Mouse (Mus musculus) urinary bladder, postnatal 14 days (tissue): ENCODE measurements around the gene Fam129a.

Experiments used
- DNase-seq: peaks from one replicate; pipeline ENCODE4 v3.0.0; 2021; ENCODE audit warnings: low spot score

The Fam129a gene

DNA sequence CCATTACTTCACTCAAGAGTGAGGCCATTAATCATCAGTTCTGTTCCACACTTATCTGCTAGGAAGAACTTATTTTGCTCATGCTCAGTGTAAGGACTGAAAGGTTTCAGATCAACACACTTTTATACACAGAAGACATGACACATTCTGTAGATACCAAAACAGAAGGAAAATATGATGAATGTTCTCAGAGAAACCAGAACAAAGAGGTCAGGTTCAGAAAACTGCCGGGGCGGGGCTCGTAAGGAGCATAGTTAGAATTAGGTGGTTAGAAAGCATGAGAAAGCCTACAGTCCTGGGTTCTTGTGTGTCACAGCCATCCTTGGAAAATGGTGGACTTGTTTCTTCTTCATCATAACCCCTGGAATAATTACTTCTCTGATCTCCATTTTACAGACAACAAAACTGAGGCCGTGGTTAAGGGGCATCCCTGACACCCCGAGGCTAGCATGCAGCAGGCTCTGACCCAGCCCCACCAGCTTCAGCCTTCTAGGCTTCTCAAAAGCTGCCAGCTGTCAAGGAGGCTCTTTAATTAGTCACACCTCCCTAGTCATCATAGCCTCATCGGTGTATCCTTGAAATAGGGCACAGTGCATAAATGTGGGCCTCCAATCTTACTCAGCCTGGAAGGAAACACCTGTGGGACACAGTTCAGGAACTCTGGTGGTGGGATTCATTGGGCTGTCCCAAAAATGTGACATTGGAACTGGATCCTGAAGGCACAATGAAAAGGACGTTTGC, 127.1 kb downstream of the Fam129a start:
- no peak for DNase-seq

DNA sequence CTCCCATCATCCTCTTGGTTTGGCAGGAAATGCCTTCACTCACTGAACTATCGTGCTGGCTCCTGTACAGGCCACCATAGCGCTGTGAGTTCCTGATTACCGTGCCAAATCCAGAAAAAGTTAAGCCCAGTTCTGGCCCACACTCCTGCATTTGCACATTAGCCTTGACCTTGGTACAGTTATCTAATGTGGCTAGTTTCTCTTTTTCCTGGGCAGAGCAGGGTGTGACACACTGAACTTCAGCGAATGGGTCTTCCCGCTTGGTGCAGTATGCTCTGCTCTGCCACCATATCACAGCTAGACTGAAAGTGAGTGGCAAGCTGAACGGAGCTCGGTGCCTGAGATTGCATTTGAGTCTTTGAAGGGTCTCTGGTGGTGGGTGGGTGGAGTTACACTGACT, 128.4 kb downstream of the Fam129a start:
- no peak for DNase-seq

DNA sequence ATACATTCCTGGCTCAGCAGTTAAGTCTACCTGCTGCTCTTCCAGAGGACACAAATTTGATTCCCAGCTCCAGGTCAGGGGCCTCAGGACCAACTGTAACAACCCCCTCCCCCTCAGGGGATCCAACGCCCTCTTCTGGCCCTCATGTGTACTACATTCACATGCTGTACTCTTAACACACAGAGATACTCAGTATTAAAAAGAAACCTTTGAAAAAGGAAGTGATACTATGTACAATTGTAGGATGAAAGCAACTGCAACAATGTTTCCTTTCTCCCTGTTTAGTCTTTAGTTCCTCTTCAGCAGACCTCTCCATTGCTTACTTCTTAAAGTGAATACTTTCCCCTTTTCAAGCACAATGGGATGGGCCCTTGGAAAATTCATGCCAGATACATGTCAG, 131.8 kb downstream of the Fam129a start:
- DNase-seq = no peak

GRCm38 (mm10) chr1:151705723-151706396, 134.9 kb downstream of the Fam129a start:
- DNase-seq = peak; percentile 84

DNA sequence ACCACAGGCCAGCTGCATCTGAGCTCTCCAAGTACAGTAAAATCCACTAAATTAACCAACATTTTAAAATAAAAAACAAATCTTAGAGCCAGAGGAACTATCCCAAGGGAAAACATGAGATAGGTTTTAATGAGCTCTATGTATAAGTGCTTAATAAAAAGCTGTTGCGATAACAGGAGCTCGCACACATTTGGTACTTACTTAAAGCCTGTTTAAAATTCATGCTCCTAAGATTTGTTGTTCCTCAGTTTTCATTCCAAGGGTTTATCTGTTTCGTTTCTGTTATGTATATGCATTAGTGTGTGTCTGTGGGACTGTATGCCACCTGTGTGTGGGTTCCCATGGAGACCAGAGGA, 135.4 kb downstream of the Fam129a start:
- no peak for DNase-seq

- peak; percentile 41 for DNase-seq
These were observed 138.2 kb downstream of the Fam129a start for GRCm38 (mm10) chr1:151708966-151709733.

DNA sequence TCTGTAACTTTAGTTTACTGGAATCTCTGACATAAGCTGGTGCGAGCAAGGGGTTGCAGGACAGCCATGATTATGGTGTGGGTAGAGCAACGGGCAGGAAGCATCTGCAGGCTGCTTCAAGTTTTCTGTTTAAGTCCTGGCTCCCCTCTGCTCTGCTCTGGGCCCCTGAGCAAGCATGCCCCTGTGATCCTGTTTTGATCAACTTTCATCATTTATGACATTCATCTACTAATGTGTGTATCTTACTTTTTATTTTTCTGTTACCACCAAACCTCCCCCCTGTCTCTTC, 138.7 kb downstream of the Fam129a start:
- no peak for DNase-seq

DNA sequence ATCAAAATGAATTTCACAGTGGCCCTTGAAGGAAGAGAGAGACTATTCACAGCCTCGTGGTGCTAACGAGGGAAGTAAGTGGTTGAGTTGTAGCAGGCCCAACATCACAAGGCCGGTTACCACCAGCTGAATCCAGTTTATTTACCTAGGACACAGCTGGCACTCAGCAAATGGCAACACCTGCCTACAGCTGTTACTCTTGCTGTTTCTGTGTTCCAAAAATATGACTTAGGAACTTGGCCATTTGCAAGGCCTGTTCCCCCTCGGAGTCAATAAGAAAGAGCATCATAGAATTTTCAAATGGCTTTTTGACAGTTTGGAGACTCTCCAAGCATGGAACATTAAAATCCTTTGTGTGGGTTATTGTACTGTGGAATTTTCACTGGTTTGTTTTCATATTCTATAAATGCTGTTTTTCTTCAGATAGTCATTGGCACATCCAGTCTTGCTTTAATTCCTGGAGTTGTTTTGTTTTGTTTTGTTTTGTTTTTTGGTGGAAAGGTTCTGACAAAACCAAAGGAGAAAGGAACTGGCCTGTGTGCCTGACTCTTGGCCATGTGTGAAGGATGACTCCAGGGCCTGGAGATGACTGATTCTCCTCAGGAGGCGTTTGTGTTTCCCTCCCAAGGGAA, 139.6 kb downstream of the Fam129a start:
- DNase-seq = no peak

- no peak for DNase-seq
These were observed 140.1 kb downstream of the Fam129a start for GRCm38 (mm10) chr1:151711062-151711461.

GRCm38 (mm10) chr1:151712664-151713063, 141.7 kb downstream of the Fam129a start:
- no peak for DNase-seq

DNA sequence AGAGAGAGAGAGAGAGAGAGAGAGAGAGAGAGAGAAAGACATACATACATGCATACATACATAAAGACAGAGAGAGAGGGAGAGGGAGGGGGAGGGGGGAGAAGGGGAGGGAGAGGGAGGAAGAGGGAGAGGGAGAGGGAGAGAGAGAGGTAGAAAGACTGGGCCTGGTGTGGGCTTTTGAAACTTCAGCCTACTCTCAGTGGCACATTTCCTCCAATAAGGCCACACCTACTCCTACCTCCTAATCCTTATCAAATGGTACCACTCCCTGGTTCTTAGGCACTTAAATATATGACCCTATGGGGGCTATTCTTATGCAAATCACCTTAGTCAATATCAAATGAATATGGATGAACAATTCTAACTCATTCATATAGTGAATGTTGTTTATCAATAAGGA, 142.6 kb downstream of the Fam129a start:
- no peak for DNase-seq

- DNase-seq = no peak
These were observed 145.2 kb downstream of the Fam129a start for GRCm38 (mm10) chr1:151716024-151716710.

GRCm38 (mm10) chr1:151717624-151718023, 146.6 kb downstream of the Fam129a start:
- no peak for DNase-seq

GRCm38 (mm10) chr1:151718575-151718974, 147.6 kb downstream of the Fam129a start:
- no peak for DNase-seq

GRCm38 (mm10) chr1:151719911-151720310, 148.9 kb downstream of the Fam129a start:
- DNase-seq = no peak

GRCm38 (mm10) chr1:151720566-151720965, 149.6 kb downstream of the Fam129a start:
- DNase-seq = no peak

DNA sequence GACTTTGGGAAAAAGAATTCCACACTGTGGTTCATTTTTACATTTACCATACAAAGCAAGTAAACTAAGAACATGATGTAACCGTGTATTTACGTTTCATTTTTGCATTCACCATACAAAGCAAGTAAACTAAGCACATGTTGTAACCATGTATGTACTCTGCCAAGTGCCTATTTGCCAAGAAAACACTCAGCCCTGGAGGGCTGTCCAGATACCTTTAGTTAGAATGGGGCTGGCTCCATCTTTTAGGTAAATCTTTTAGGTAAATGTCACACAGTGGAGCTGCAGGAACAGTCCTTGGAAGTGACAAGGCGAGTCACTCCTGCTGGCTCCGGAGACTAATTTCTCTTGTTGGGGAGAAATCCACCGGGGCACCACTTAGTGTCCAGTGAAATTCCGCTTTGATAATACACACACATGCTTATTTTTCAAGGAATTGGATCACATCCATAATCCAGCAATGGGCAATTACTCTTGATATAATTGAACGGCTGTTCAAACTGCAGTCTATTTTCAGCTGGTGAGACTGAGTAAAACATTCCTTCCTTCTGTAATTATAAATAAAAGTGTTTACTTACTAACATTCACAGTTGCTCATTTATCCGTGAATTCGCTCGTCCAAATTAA, 150.5 kb downstream of the Fam129a start:
- no peak for DNase-seq

DNA sequence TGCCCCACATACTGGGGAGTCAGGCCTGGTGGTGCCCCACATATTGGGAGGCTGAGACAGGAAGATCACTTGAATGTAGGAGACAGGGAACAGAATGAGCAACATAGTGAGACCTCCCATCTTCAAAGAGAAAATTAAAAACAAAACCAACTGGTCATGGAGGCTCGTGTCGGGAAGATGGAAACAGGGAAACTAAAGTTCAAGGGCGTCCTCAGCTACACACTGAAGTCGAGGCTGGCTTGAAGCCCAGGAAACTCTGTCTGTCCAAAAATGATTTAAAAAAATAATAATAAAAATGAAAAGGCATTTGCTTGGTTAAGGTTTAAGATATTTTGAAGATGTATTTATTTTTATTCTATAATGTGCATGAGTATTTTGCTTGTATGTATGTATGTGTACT, 152.8 kb downstream of the Fam129a start:
- no peak for DNase-seq

DNA sequence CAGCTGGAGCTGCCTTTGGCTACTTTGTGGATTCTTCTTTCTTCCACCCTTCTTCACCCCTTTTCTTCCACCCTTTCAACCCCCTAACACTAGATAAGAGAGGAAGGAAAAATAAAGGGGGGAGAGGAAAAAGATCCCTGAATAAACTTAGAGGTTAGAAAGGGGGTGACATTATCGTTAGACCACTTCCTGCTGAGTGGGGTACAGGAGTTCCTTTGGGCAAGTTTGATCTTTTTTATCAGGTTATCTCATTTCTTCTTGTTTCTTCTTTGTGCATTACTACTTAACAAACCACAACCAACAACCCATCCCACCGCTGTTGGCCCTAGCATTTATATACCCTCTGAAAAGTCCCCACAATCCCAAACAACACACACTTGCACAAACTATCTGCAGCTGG, 154.6 kb downstream of the Fam129a start:
- no peak for DNase-seq

GRCm38 (mm10) chr1:151726358-151726757, 155.4 kb downstream of the Fam129a start:
- DNase-seq = no peak

DNA sequence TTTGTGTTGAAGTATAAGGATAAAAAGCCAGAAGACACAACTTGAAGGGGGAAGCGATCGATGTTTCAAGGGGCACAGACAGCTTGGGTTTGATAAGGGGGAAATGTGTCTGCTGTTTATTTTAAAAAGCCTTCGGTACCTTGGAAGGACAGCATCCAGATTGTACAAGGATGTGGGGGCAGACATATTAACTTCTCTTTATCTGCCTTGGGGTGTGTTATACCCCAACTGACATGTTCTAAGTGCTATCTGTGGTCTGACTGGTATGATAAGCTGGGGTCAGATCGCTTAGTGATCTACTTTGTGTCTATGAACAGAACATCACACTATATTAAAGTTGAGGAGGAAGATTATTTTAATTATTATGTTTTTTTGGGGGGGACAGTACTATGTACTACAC, 157.2 kb downstream of the Fam129a start:
- no peak for DNase-seq

GRCm38 (mm10) chr1:151737146-151737545, 166.2 kb downstream of the Fam129a start:
- no peak for DNase-seq
